Comparison of ENCODE assay signal across 9 mouse cellular contexts in the genomic region with DNA sequence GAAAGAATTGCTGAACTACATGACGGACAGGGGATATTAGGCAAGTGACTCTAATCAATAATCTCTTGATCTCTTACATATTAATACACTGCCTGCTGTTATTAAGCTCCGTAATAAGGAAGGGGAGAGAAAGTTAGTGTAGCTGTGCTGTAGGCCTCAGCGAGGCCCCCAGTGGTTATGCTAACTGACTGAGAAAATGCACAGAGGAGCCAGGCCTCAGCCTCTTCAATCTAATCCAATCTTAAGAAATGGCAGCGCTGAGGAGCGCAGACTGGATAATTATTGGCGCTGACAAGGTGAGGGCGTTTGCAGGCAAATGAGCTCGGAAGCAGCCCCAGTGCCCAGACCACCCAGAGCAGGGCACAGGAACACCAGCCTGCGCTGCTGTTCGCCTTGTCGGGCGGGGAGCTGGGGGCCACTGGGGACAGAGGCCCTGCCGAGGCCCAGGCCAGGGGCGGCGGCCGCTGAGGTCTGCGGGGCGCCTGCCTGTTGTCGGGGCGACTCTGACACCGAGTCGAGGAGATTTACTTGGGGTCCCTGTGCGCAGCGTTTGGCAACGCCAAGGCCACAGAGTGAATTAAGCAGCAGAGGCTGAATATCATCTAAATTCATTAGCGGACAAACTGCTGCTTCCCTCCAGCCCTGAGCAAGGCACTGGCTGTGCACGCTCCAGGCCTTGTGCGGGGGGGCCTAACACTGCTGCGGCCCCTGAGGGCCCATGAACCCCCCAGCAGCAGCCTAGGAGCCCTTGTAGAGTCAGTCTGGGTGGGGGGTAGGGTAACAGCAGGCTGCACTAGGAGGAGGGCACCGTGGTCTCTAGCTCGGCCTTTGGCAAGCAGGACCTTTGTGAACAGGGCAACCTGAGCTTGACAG.
DNase-seq lines count a peak whose midpoint lies in the region; ATAC-seq and TF ChIP-seq lines count a peak whose summit lies in the region.
"Had no signal": no experiment of that assay in that cellular context is flagged by ENCODE, and none has a peak within 500 bp of the region (broad histone marks: within the 10 kb centered on the region; RNA-seq: fewer than 3 reads in every experiment).

No protein-coding gene starts in this region.

- peaks cover 6% of the 10 kb centered on the region for H3K9me3 ChIP-seq in E14TG2a.4 (ENCODE audit: low read length)
- no peaks in the 10 kb centered on the region for H3K9me3 ChIP-seq in forebrain, embryonic 16.5 days (ENCODE audit: control insufficient read depth, low read length)
- H3K9me3 ChIP-seq in midbrain, embryonic 12.5 days = no peaks in the 10 kb centered on the region

- peak overlapping the region; percentile 71 for H3K4me3 ChIP-seq in E14TG2a.4 (replicated peaks; ENCODE audit: low read length)
- H3K4me3 ChIP-seq in forebrain, embryonic 16.5 days (replicated peaks; ENCODE audit: low read length) = peak overlapping the region; percentile 16; the same call in 1 of the 2 replicates
- H3K4me3 ChIP-seq in midbrain, embryonic 12.5 days = peak overlapping the region; percentile 19; the same call in 1 of the 2 replicates

- ATAC-seq in forebrain, embryonic 16.5 days = peak; percentile 82
- peak; percentile 86 for ATAC-seq in midbrain, embryonic 12.5 days (ENCODE audit: low FRiP score, low read depth)

- H3K27ac ChIP-seq in forebrain, embryonic 16.5 days (ENCODE audit: low read length) = 0 out of 2 replicates have a peak overlapping the region, but pooled peaks have one; percentile 2
- peak overlapping the region; percentile 94 for H3K27ac ChIP-seq in midbrain, embryonic 12.5 days (replicated peaks)

- DNase-seq in R1 (ENCODE audit: low read depth, low spot score) = peak; percentile 31
- no peak for DNase-seq in cerebellum, adult 9-11 months
- DNase-seq in left cerebral cortex, adult 9 months (ENCODE audit: low spot score in 2 of 2) = no peak
- DNase-seq in right cerebral cortex, postnatal 25 days = no peak
- DNase-seq: heart, postnatal 36 days; lung, postnatal 14 days had no signal

- H3K4me1 ChIP-seq in E14TG2a.4 (replicated peaks; ENCODE audit: low read depth, low read length) = peaks cover 8% of the 10 kb centered on the region; the same call in 1 of the 2 replicates
- H3K4me1 ChIP-seq in forebrain, embryonic 16.5 days (replicated peaks; ENCODE audit: control insufficient read depth, insufficient read depth, low read length) = peaks cover 14% of the 10 kb centered on the region
- peaks cover 32% of the 10 kb centered on the region for H3K4me1 ChIP-seq in midbrain, embryonic 12.5 days

- H3K36me3 ChIP-seq in E14TG2a.4 (ENCODE audit: insufficient read depth, low read length) = no peaks in the 10 kb centered on the region
- H3K36me3 ChIP-seq in forebrain, embryonic 16.5 days (ENCODE audit: control insufficient read depth, insufficient read depth) = no peaks in the 10 kb centered on the region
- no peaks in the 10 kb centered on the region for H3K36me3 ChIP-seq in midbrain, embryonic 12.5 days

- peak overlapping the region; percentile 47 for H3K4me2 ChIP-seq in forebrain, embryonic 16.5 days (ENCODE audit: low read length)
- H3K4me2 ChIP-seq in midbrain, embryonic 12.5 days (replicated peaks) = peak overlapping the region; percentile 51

- no peak for TF ChIP-seq CTCF in E14TG2a.4 (conservative IDR thresholded peaks at IDR 0.05; ENCODE audit: low read length)

- peak overlapping the region; percentile 16 for H3K9ac ChIP-seq in forebrain, embryonic 16.5 days (replicated peaks; ENCODE audit: low read depth, low read length)
- H3K9ac ChIP-seq in midbrain, embryonic 12.5 days (replicated peaks) = peak overlapping the region; percentile 28

- 7% methylated on average over 31 of the region's 31 CpGs for WGBS in forebrain, embryonic 16.5 days
- 11% methylated on average over 31 of the region's 31 CpGs for WGBS in midbrain, embryonic 12.5 days

- H3K27me3 ChIP-seq in E14TG2a.4 (ENCODE audit: insufficient read depth, low read length) = peaks cover 22% of the 10 kb centered on the region
- peaks cover 15% of the 10 kb centered on the region for H3K27me3 ChIP-seq in forebrain, embryonic 16.5 days (replicated peaks; ENCODE audit: control insufficient read depth, insufficient read depth, low read length)
- H3K27me3 ChIP-seq in midbrain, embryonic 12.5 days = peaks cover 19% of the 10 kb centered on the region; the same call in 1 of the 2 replicates

Comparison
In these comparisons a context has a peak if more than half of its experiments do, and no peak if none do; other contexts are left out.
1. H3K4me3 ChIP-seq: peak in every context shown above with its lines; median percentile 71 in E14TG2a.4; 19 in midbrain, embryonic 12.5 days; 16 in forebrain, embryonic 16.5 days.